Mouse (Mus musculus) heart, adult 2 months (tissue): ENCODE measurements around the gene Mustn1.

ENCODE experiments used
- CTCF ChIP-seq: fragments of 200-600 bp; IDR thresholded peaks from 2 replicates; pipeline ENCODE4 v1.8.1; 2022; ENCODE audit warnings: antibody characterized with exemption, mild to moderate bottlenecking, moderate library complexity
- EP300 ChIP-seq: fragments of 200-500 bp; IDR thresholded peaks from 2 replicates; pipeline ENCODE4 v1.6.1; 2011; ENCODE audit warnings: low read depth, low read length, control low read depth; ENCODE audit not compliant: insufficient read depth
- POLR2A ChIP-seq: fragments of 200-500 bp; IDR thresholded peaks from 2 replicates; pipeline ENCODE4 v1.6.1; 2011; ENCODE audit warnings: mild to moderate bottlenecking, low read depth, low read length, control low read depth; ENCODE audit not compliant: insufficient read depth

- TF ChIP-seq CTCF (no peak), EP300 (no peak), POLR2A (no peak)
Observed at GRCm38 (mm10) chr14:30879794-30880193, 794 bp downstream of the Mustn1 start.
